Mouse (Mus musculus) liver, embryonic 14 days (tissue): Measurements from ENCODE around the gene Bcar1. TPM values are rescaled to one million over a fixed set of nuclear protein-coding genes. Genes with fewer than 3 reads are reported as not detected.

Source experiments
- polyA plus RNA-seq: library from polyadenylated mRNA; depleted of rRNA; stranded (reverse); fragments of >200 nt; gene quantifications from 2 replicates; pipeline ENCODE4 v1.2.3, GENCODE M21; 2012; rRNA removed

Gene Bcar1
- polyA plus RNA-seq, result 5.1 and 5.6 TPM in 2 replicates

GRCm38 (mm10) chr8:111743792-111744696, at the start of gene Bcar1:
Bcar1 (minus strand) TSS chr8:111743809.

GRCm38 (mm10) chr8:111690960-111691445, 52.6 kb downstream of the Bcar1 start, which contains the start of gene Ctrb1:
Ctrb1 (minus strand) TSS chr8:111691010.

Other genes with a start within 250 kb of the Bcar1 start
- 2.7 and 2.8 TPM in 2 replicates for gene Wdr59, start 221.7 kb downstream of the Bcar1 start, polyA plus RNA-seq
- gene Znrf1, start 207.7 kb downstream of the Bcar1 start, polyA plus RNA-seq, result 11.3 and 12.5 TPM in 2 replicates
- gene Ldhd, start 113.4 kb downstream of the Bcar1 start, polyA plus RNA-seq, result 0.13 and 0.15 TPM in 2 replicates
- 3.7 and 4.2 TPM in 2 replicates for gene Zfp1, start 100.4 kb downstream of the Bcar1 start, polyA plus RNA-seq
- gene Ctrb1, start 52.8 kb downstream of the Bcar1 start, polyA plus RNA-seq, result 0.05 and 1.7 TPM in 2 replicates
- 60.8 and 65.0 TPM in 2 replicates for gene Cfdp1, start 110.5 kb upstream of the Bcar1 start, polyA plus RNA-seq
- gene Tmem170, start 132.9 kb upstream of the Bcar1 start, polyA plus RNA-seq, result 2.4 and 2.8 TPM in 2 replicates
- 0.06 TPM in 1 of 2 replicates, not detected in the other for gene Chst5, start 166.6 kb upstream of the Bcar1 start, polyA plus RNA-seq
- 1.3 and 1.5 TPM in 2 replicates for gene Tmem231, start 190.1 kb upstream of the Bcar1 start, polyA plus RNA-seq
- gene Gabarapl2, start 196.9 kb upstream of the Bcar1 start, polyA plus RNA-seq, result 48.9 and 58.8 TPM in 2 replicates
- 3.2 and 3.5 TPM in 2 replicates for gene Adat1, start 248.5 kb upstream of the Bcar1 start, polyA plus RNA-seq